Mouse (Mus musculus): Measurements from ENCODE around the gene Slc30a5. TPM values are rescaled to one million over a fixed set of nuclear protein-coding genes. Genes with fewer than 3 reads are reported as not detected.

Gene Slc30a5
- 52.6 and 55.8 TPM in 2 replicates for polyA plus RNA-seq (2016; fragmentation: Nextera tagmentation; extraction: Ambion mirVana)

GRCm38 (mm10) chr13:100832741-100833639, at the start of gene Slc30a5:
TSS of gene Slc30a5 (minus strand) at chr13:100833427.
- H3K36me3 ChIP-seq = peaks cover 2% of the 10 kb centered on the region; the same call in 1 of the 2 replicates
- peak within 1 kb of the TSS; percentile 96 for H3K4me3 ChIP-seq
- H3K27ac ChIP-seq = peak within 1 kb of the TSS; percentile 88
- H3K27me3 ChIP-seq = no peaks in the 10 kb centered on the region
- peak; percentile 95 for ATAC-seq (ENCODE audit: insufficient number of reproducible peaks, insufficient read depth, low FRiP score, low TSS enrichment)
- WGBS = under 1% methylated on average over 86 of the region's 94 CpGs
- H3K4me1 ChIP-seq = peaks cover 17% of the 10 kb centered on the region
- H3K9me3 ChIP-seq = no peaks in the 10 kb centered on the region
- peak within 1 kb of the TSS; percentile 95 for H3K9ac ChIP-seq
- peak within 1 kb of the TSS; percentile 74 for H3K4me2 ChIP-seq (replicated peaks)

- no peak overlapping the region for H3K4me3 ChIP-seq
- no peaks in the 10 kb centered on the region for H3K4me1 ChIP-seq
- no peak overlapping the region for H3K27ac ChIP-seq
- no peaks in the 10 kb centered on the region for H3K36me3 ChIP-seq
- ATAC-seq (ENCODE audit: insufficient number of reproducible peaks, insufficient read depth, low FRiP score, low TSS enrichment) = no peak
- H3K27me3 ChIP-seq = no peaks in the 10 kb centered on the region
- 88% methylated on average over 2 of the region's 2 CpGs for WGBS
- no peak overlapping the region for H3K9ac ChIP-seq
- H3K4me2 ChIP-seq (replicated peaks) = no peak overlapping the region
- H3K9me3 ChIP-seq = no peaks in the 10 kb centered on the region
These were observed 48.7 kb upstream of the Slc30a5 start for GRCm38 (mm10) chr13:100881944-100882343.

- Histone ChIP-seq H3K4me2 (replicated peaks) (no peak overlapping the region), H3K27ac (no peak overlapping the region), H3K9me3 (no peaks in the 10 kb centered on the region), H3K4me3 (no peak overlapping the region), H3K9ac (no peak overlapping the region), H3K4me1 (no peaks in the 10 kb centered on the region), H3K36me3 (no peaks in the 10 kb centered on the region), H3K27me3 (no peaks in the 10 kb centered on the region)
- ATAC-seq (ENCODE audit: insufficient number of reproducible peaks, insufficient read depth, low FRiP score, low TSS enrichment) = no peak
- WGBS = 77% methylated on average over 3 of the region's 3 CpGs
These were observed 46.6 kb upstream of the Slc30a5 start for GRCm38 (mm10) chr13:100879806-100880205.

GRCm38 (mm10) chr13:100879326-100879725, 46.1 kb upstream of the Slc30a5 start:
- ATAC-seq (ENCODE audit: insufficient number of reproducible peaks, insufficient read depth, low FRiP score, low TSS enrichment) = no peak
- Histone ChIP-seq H3K36me3 (no peaks in the 10 kb centered on the region), H3K27me3 (no peaks in the 10 kb centered on the region), H3K4me2 (replicated peaks) (no peak overlapping the region), H3K4me3 (no peak overlapping the region), H3K9me3 (no peaks in the 10 kb centered on the region), H3K9ac (no peak overlapping the region), H3K4me1 (no peaks in the 10 kb centered on the region), H3K27ac (no peak overlapping the region)
- WGBS = 59% methylated on average over 3 of the region's 3 CpGs

GRCm38 (mm10) chr13:100878264-100878663, 45.0 kb upstream of the Slc30a5 start:
- 87% methylated on average over 3 of the region's 3 CpGs for WGBS
- Histone ChIP-seq H3K36me3 (no peaks in the 10 kb centered on the region), H3K27ac (no peak overlapping the region), H3K27me3 (no peaks in the 10 kb centered on the region), H3K4me2 (replicated peaks) (no peak overlapping the region), H3K4me1 (no peaks in the 10 kb centered on the region), H3K9me3 (no peaks in the 10 kb centered on the region), H3K9ac (no peak overlapping the region), H3K4me3 (no peak overlapping the region)
- no peak for ATAC-seq (ENCODE audit: insufficient number of reproducible peaks, insufficient read depth, low FRiP score, low TSS enrichment)

GRCm38 (mm10) chr13:100877703-100878102, 44.5 kb upstream of the Slc30a5 start:
- Histone ChIP-seq H3K9me3 (no peaks in the 10 kb centered on the region), H3K9ac (no peak overlapping the region), H3K36me3 (no peaks in the 10 kb centered on the region), H3K27me3 (no peaks in the 10 kb centered on the region), H3K4me3 (no peak overlapping the region), H3K27ac (no peak overlapping the region), H3K4me2 (replicated peaks) (no peak overlapping the region), H3K4me1 (no peaks in the 10 kb centered on the region)
- 87% methylated on average over 3 of the region's 3 CpGs for WGBS
- no peak for ATAC-seq (ENCODE audit: insufficient number of reproducible peaks, insufficient read depth, low FRiP score, low TSS enrichment)

- Histone ChIP-seq H3K9me3 (no peaks in the 10 kb centered on the region), H3K27me3 (no peaks in the 10 kb centered on the region), H3K4me2 (replicated peaks) (no peak overlapping the region), H3K9ac (no peak overlapping the region), H3K27ac (no peak overlapping the region), H3K4me3 (no peak overlapping the region), H3K4me1 (no peaks in the 10 kb centered on the region), H3K36me3 (no peaks in the 10 kb centered on the region)
- WGBS = 69% methylated on average over 4 of the region's 4 CpGs
- ATAC-seq (ENCODE audit: insufficient number of reproducible peaks, insufficient read depth, low FRiP score, low TSS enrichment) = no peak
These were observed 41.9 kb upstream of the Slc30a5 start for GRCm38 (mm10) chr13:100875103-100875502.

- H3K27ac ChIP-seq = no peak overlapping the region
These were observed 41.4 kb upstream of the Slc30a5 start for GRCm38 (mm10) chr13:100874588-100874987.

GRCm38 (mm10) chr13:100873530-100873929, 40.3 kb upstream of the Slc30a5 start:
- no peak overlapping the region for H3K4me3 ChIP-seq
- no peak overlapping the region for H3K9ac ChIP-seq
- 86% methylated on average over 8 of the region's 8 CpGs for WGBS
- no peak overlapping the region for H3K27ac ChIP-seq
- H3K4me1 ChIP-seq = no peaks in the 10 kb centered on the region
- H3K36me3 ChIP-seq = no peaks in the 10 kb centered on the region
- H3K27me3 ChIP-seq = no peaks in the 10 kb centered on the region
- ATAC-seq (ENCODE audit: insufficient number of reproducible peaks, insufficient read depth, low FRiP score, low TSS enrichment) = no peak
- no peak overlapping the region for H3K4me2 ChIP-seq (replicated peaks)
- no peaks in the 10 kb centered on the region for H3K9me3 ChIP-seq

More at GRCm38 (mm10) chr13:100874588-100874987, 41.4 kb upstream of the Slc30a5 start:
- Histone ChIP-seq H3K27me3 (no peaks in the 10 kb centered on the region), H3K4me3 (no peak overlapping the region), H3K9ac (no peak overlapping the region), H3K4me1 (no peaks in the 10 kb centered on the region), H3K4me2 (replicated peaks) (no peak overlapping the region), H3K9me3 (no peaks in the 10 kb centered on the region), H3K36me3 (no peaks in the 10 kb centered on the region)
- no peak for ATAC-seq (ENCODE audit: insufficient number of reproducible peaks, insufficient read depth, low FRiP score, low TSS enrichment)
- WGBS = 77% methylated on average over 3 of the region's 3 CpGs

GRCm38 (mm10) chr13:100871445-100872171, 38.4 kb upstream of the Slc30a5 start:
- H3K27ac ChIP-seq = no peak overlapping the region
- no peak for ATAC-seq (ENCODE audit: insufficient number of reproducible peaks, insufficient read depth, low FRiP score, low TSS enrichment)
- no peak overlapping the region for H3K4me2 ChIP-seq (replicated peaks)
- 49% methylated on average over 11 of the region's 11 CpGs for WGBS
- H3K27me3 ChIP-seq = no peaks in the 10 kb centered on the region
- no peak overlapping the region for H3K9ac ChIP-seq
- no peaks in the 10 kb centered on the region for H3K4me1 ChIP-seq
- H3K36me3 ChIP-seq = no peaks in the 10 kb centered on the region
- H3K4me3 ChIP-seq = no peak overlapping the region
- no peaks in the 10 kb centered on the region for H3K9me3 ChIP-seq

GRCm38 (mm10) chr13:100869813-100870212, 36.6 kb upstream of the Slc30a5 start:
- H3K9ac ChIP-seq = no peak overlapping the region
- no peak for ATAC-seq (ENCODE audit: insufficient number of reproducible peaks, insufficient read depth, low FRiP score, low TSS enrichment)
- no peak overlapping the region for H3K4me3 ChIP-seq
- H3K4me1 ChIP-seq = no peaks in the 10 kb centered on the region
- no peak overlapping the region for H3K4me2 ChIP-seq (replicated peaks)
- H3K36me3 ChIP-seq = no peaks in the 10 kb centered on the region
- no peak overlapping the region for H3K27ac ChIP-seq
- 72% methylated on average over 4 of the region's 4 CpGs for WGBS
- H3K27me3 ChIP-seq = no peaks in the 10 kb centered on the region
- H3K9me3 ChIP-seq = no peaks in the 10 kb centered on the region

GRCm38 (mm10) chr13:100866311-100866710, 33.1 kb upstream of the Slc30a5 start:
- Histone ChIP-seq H3K4me3 (no peak overlapping the region), H3K27me3 (no peaks in the 10 kb centered on the region), H3K27ac (no peak overlapping the region), H3K4me2 (replicated peaks) (no peak overlapping the region), H3K9me3 (no peaks in the 10 kb centered on the region), H3K36me3 (no peaks in the 10 kb centered on the region), H3K9ac (no peak overlapping the region), H3K4me1 (no peaks in the 10 kb centered on the region)
- no peak for ATAC-seq (ENCODE audit: insufficient number of reproducible peaks, insufficient read depth, low FRiP score, low TSS enrichment)
- WGBS = 78% methylated on average over 6 of the region's 6 CpGs
